Mouse (Mus musculus) MEL (cell line): ENCODE data around the gene Radil.

Source experiments
- CTCF ChIP-seq, 3 experiments: IDR thresholded peaks in 2 of 3; conservative IDR thresholded peaks in 1 of 3; 2 replicates each; pipeline ENCODE4 v1.5.1; 2011 to 2012; ENCODE audit warnings: low read length in 3 of 3, low read depth in 2 of 3, mild to moderate bottlenecking in 2 of 3, improper control_type of control experiment in 1 of 3, inconsistent platforms in 1 of 3, mixed read lengths in 1 of 3, moderate library complexity in 1 of 3; ENCODE audit not compliant: control insufficient read depth in 1 of 3, insufficient read depth in 1 of 3, poor library complexity in 1 of 3, severe bottlenecking in 1 of 3
- ELF1 ChIP-seq: IDR thresholded peaks from 2 replicates; pipeline ENCODE4 v1.6.1; 2014; ENCODE audit warnings: low read depth, mild to moderate bottlenecking, inconsistent platforms, low read length, improper control_type of control experiment, moderate library complexity
- EP300 ChIP-seq, 2 experiments: IDR thresholded peaks; 2 replicates each; pipeline ENCODE4 v1.6.1; 2011; ENCODE audit warnings: improper control_type of control experiment in 2 of 2, low read length in 2 of 2, low read depth in 1 of 2, mild to moderate bottlenecking in 1 of 2
- MAX ChIP-seq: IDR thresholded peaks from 2 replicates; pipeline ENCODE4 v1.6.1; 2011; ENCODE audit warnings: low read length, improper control_type of control experiment

DNA sequence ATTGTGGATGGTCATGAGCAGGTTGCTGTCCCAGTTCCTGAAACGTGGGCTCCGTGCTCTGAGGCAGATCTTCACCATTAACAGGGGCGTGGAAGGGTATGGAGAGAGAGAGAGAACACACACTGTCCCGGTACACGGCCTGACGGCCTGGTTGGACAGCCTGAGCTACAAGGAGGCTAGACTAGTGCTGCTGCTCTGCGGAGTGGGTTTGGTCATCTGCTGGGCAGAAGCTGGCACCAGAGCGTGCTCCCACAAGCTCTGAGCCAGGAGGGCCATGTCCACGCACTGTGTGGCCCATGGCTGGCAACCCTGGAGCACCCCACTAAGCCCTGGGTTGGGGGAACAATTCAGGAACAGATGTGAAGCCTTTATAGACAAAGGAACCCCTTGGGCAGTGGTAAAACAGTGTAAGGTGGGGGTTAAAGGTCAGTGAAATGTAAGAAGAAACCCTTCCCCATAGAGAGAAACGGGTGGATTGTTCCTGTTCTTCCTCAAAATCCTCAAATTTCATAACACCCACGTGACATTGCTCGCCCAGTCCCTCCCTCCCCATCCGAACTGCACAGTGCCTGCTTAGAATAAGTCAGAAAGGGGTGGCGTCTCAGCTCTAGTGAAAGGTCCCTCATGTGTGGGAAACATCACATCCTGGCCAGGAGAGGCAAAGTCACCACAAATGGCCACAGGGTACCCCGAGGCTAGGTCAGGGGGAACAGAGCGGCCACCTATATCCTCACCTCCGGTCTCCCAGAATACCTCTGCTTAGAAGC is 91.9 kb downstream of the Radil start:
- TF ChIP-seq EP300 (IDR thresholded peaks at IDR 0.05; ENCODE audit: low read depth in 1 of 2, low read length in 2 of 2) (no peak), CTCF (IDR thresholded peaks at IDR 0.05 in 2 of 3, conservative IDR thresholded peaks at IDR 0.05 in 1 of 3; ENCODE audit: control insufficient read depth in 1 of 3, insufficient read depth in 1 of 3, low read depth in 2 of 3, low read length in 3 of 3, poor library complexity in 1 of 3, severe bottlenecking in 1 of 3) (no peak), MAX (no peak), ELF1 (no peak)
